Mouse (Mus musculus) adrenal gland, adult (tissue): ENCODE measurements around the gene Ipo11.
A peak's percentile ranks its signal among the peaks of the same experiment; 100 is the strongest.
"Not testable (repeated sequence)": the region's sequence is repeated elsewhere in the genome, so short reads cannot be mapped to it uniquely, and the experiment has no call there.

Source experiments
- DNase-seq, 2 experiments: peaks; one replicate each; pipeline ENCODE4 v3.0.0; 2022 to 2023; ENCODE audit warnings: low spot score in 1 of 2; ENCODE audit not compliant: inconsistent age in 2 of 2

Ipo11 gene

GRCm38 (mm10) chr13:106905154-106905553 is 31.6 kb downstream of the Ipo11 start:
- not testable (repeated sequence) for DNase-seq

DNA sequence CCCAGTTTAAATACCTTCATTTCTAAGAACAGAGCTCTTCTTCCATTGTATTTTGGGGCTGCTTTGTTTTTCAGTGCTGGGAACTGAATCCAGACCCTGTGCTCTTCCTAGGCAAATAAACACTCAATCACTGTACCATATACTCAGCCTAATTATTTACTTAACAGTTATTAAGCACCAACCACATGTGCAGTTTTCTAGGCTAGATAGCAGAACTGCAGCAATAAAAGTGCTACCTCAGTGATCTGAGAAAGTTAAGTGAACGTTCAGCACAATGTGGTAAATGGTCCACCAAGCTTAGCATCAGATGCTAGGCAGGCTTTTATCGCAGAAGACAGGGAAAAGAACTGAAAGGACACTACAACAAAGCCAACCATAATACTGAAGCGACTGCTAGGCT is 32.1 kb downstream of the Ipo11 start:
- no peak for DNase-seq

DNA sequence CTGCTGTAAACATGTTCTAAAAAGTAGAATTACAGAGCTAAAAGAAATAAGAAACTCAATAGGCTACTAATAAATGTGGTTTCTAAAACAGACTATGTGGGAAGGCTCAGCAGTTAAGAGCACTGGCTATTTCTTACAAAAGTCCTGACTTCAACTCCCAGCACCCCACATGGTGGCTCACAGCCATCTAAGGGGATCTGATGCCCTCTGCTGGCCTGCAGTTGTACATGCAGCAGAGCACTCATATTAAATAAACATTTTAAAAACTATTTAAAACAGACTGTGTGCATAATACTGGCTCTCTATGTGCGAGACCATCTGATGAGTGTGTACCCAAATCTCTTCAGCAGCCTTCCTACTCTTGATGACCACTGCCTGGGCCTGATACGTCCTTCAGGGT is 42.5 kb downstream of the Ipo11 start:
- peak in 1 of 2 experiments; percentile 35 for DNase-seq

DNA sequence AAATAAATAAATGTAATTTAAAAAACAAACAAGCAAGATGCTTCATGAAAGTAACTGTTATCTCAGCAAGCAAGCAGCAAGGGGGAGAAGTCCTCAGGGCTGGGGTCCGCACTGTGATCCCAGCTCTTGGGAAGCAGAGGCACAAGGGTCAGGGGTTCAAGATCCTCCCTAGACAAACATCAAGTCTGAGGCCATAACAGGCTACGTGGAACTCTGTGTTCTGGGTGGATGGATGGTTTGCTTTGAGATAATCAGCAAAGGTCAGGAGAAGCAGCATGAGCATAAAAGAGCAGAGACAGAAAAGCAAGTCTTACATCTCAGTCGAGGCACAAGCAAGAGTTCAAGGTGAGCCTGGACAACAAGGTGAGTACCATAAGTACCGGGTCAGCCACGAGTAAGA is 43.1 kb downstream of the Ipo11 start:
- no peak for DNase-seq

- DNase-seq = no peak
These were observed 43.6 kb downstream of the Ipo11 start for GRCm38 (mm10) chr13:106893196-106893595.

DNA sequence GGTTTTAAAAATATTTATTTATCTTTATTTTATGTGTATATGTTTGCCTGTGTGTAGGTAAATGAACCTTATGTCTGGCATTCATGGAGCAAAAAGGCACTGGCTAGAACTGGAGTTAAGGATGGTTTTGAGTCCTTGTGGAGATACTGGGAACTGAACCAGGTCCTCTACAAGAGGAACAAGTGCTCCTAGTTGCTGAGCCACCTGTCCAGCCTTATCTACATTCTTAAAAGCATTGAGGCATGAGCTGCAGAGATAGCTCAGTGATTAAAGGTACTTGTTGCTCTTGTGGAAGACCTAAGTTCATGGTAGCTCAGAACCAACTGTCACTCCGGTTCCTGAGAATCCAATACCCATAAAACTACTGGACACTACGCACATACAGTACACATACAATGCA is 49.4 kb downstream of the Ipo11 start:
- DNase-seq = no peak

DNA sequence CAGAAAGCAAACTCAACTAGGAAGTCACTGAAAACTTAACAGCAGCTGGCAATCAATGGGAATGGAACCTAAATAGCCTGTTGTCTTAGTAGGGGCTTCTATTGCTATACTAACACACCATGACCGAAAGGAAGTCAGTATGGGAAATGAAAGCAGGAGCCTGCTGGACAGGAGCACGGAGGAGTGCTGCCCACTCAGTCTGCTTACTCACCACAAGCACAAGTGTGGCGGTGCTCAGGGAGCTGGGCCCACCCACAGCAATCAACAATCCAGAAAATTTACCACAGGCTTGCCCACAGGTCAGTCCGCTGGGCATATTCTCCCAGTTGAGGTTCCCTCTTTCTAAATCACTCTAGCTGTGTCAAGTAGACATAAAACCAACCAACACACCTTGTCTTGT is 52.5 kb downstream of the Ipo11 start:
- DNase-seq = no peak

- no peak for DNase-seq
These were observed 60.5 kb downstream of the Ipo11 start for GRCm38 (mm10) chr13:106876278-106876677.

DNA sequence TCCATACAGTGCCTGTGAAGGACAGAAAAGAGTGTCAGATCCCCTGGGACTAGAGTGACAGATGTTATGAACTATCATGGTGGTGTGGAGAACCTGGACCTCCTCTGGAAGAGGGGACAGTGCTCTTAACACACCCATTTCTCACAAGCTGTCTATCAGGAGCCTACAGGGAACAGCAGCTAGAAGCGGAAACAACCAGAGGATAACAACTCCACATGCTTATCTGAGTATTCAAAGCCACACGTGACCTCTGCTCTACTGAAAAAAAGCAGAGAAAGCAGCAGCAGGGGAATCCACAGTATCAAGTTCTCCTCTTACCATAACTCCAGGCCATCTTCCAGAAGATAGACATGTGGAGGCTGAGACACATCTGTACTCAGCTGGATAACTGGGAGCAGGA is 71.2 kb downstream of the Ipo11 start:
- no peak for DNase-seq

GRCm38 (mm10) chr13:106858779-106859178 is 78.0 kb downstream of the Ipo11 start:
- no peak for DNase-seq

DNA sequence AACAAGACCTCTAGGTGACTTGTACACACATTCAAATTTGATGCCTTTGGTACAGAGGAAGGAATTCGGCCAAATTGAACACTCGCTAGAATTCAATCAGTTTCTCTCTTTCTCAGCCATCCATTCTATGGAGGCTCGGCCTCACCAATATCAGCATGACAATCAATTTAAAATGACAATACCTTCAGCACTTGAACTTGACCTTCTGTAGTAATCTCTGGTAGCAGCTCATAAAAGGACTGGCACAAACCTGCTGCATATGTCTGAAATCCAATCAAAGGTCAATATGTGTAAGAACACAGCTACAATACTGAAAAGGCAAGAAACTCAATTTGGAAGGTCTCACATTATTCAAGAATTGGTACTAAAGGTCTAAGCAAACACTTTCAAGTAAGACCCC is 80.2 kb downstream of the Ipo11 start:
- DNase-seq = no peak

- DNase-seq = no peak
These were observed 89.2 kb downstream of the Ipo11 start for GRCm38 (mm10) chr13:106847534-106847933.

DNA sequence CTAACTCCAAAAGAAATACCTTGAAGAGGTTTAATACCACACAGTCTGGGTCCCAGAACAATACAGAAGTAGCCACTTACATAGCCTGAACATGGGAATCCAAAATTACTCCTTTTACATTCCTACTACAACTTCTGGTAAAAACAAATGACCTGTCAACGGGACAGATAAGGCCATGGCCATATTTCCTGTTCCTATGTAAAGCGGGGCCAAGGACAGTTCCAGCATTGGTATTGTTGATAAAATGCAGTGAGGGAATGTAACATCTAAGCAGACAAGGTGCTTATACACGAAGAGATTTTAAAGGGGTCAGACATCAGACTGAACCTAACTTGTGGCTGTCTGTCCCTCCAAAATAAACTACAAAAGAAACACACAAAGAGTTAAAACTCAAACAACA is 91.8 kb downstream of the Ipo11 start:
- DNase-seq = peak in 1 of 2 experiments; percentile 53

- DNase-seq = no peak
These were observed 94.2 kb downstream of the Ipo11 start for GRCm38 (mm10) chr13:106842542-106842941.

- no peak for DNase-seq
These were observed 98.0 kb downstream of the Ipo11 start for GRCm38 (mm10) chr13:106838778-106839177.

DNA sequence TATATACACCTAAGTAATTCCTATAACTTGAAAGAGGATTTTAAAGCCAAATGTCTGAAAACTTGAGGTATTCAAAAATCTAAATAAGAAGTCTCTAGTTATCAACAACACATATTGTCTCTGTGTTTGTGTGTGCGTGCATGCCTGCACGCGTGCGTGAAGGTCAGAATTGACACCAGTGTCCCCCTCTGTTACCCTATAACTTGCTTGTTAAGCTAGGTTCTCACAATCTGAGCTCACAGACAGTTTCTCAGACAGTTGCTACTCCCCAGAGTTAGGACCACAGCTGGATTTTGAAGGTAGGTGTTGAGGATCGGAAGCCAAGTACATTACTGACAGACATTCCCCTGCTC is 100.3 kb downstream of the Ipo11 start:
- no peak for DNase-seq

DNA sequence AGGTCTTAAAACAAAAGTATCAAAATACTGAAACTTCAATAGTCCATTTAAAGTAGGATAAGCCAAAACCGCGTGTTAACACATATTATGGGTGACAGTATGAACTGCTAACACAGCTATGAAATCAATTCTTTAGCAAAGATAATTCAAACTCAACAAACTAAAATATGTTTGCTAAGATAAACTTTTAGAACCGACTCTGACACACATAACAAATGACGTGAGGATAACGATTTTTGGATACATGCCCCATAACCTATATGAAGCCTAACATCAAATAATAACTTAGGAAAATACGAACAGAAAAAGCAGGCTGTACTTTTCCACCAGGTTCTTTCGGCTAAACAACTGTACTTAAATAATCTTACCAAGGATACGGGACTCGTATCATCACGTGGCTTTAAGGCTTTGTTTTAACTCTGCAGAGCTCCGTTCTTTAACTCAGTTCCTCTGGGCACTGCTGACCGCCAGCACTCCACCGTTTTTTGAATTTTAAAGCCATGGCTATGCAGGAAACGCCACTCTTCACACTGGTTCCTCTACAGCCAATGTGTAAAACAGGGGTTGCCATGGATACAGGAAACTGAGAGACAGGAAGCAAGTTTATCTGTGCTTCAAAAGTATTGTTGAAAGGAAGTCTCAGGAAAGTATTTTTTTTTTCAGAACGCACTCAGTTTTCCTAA is 100.8 kb downstream of the Ipo11 start:
- DNase-seq = peak; percentile 32 to 74

DNA sequence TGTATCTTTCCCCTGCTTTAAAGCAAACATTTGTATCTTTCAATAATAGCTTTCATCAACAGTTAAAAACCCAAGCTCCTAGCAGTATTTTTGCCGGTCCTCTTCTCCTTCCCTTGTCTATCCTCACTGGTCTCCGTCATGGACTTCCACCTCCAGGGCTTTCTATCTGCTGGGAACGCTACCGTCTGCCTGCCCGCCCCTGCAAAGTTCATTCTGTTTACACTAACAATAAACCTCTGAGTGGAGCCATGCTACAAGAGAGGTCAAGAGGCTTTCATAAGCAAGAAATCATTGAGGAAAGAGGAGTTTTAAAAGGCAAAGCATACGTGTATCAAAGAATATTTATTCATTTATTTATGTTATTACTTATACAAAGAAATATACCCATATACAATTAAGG is 106.7 kb downstream of the Ipo11 start:
- DNase-seq = no peak

- DNase-seq = no peak
These were observed 107.3 kb downstream of the Ipo11 start for GRCm38 (mm10) chr13:106829327-106829997.

GRCm38 (mm10) chr13:106825618-106826017 is 111.1 kb downstream of the Ipo11 start:
- DNase-seq = no peak

DNA sequence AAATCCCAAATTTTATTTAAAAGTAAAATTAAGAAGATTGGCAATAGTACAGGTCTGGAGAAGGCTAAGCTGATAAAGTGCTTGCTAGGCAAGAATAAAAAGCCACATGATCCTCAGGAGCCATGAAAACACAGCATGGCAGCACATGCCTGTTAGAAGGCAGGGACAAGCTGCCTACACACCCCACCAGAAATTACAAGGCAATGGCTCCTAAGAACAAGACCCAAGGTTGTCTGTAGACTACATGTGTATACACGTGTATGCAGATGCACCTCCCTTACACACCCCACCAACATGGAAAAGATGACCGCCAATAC is 112.9 kb downstream of the Ipo11 start:
- no peak for DNase-seq

- DNase-seq = no peak
These were observed 113.5 kb downstream of the Ipo11 start for GRCm38 (mm10) chr13:106823121-106823874.
